Mouse (Mus musculus) gastrocnemius, adult 8-10 months (tissue): ENCODE measurements around the gene Nrxn3. TPM values are rescaled to one million over a fixed set of nuclear protein-coding genes. Genes with fewer than 3 reads are reported as not detected.

ENCODE experiments used
- DNase-seq, 2 experiments: peaks; one replicate each; pipeline ENCODE4 v3.0.0; 2022; ENCODE audit warnings: low spot score in 2 of 2
- total RNA-seq, 4 experiments: library from RNA; stranded (reverse); gene quantifications; 2 replicates each; pipeline ENCODE4 v1.2.4; 2022

Nrxn3 gene
- total RNA-seq, 4 experiments from 2014 or later, result 0.05 to 0.25 (median 0.13) TPM

DNA sequence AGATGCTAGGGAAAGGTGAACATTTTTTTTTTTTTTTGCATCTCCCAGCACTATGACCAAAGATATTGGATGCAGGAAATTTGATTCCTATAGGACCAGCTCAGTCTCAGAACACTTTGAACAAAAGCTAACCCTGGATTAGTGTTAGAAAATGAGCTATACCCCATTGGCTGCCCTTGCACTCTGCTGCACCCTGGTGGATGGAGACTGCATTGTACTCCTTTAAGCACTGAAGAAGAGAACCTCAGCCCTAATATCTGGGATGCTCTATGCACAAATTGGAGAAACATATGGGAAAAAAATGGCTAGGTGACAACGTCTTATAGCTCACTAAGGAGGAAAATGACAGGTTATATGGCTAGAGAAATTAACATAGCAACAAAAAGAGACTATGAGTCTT lies 589.9 kb downstream of the Nrxn3 start:
- no peak for DNase-seq

DNA sequence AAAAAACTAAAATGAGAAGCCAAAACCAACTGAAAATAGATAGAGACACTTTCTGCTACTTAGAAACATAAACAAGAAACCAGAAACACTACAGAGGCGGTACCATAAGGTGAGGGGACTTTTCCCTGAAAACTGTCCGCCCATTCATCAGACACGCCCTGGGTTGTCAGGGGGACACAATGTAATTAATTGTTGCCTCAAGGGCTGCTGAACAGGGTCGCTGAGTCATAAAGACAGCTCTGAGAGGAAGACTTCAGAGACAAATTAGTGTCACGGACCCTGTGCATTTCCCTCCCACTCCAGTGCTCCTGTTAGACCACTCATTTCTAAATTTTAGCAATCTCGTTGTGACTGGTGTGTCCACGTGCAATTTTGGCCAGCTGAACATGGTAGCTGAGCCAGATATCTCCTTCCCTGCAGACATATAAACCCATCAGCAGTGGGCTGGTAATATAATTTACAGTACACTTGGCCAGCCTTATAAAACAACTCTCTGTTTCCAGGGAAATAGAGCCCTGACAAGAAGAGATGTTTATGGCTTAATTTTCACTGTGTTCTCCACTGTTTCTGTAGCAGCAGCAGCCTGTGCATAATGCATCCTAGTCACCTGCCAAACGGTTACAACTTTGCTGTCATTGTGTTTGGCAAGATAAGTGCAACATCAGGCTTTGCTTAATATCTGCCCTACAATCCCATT lies 603.3 kb downstream of the Nrxn3 start:
- no peak for DNase-seq

DNA sequence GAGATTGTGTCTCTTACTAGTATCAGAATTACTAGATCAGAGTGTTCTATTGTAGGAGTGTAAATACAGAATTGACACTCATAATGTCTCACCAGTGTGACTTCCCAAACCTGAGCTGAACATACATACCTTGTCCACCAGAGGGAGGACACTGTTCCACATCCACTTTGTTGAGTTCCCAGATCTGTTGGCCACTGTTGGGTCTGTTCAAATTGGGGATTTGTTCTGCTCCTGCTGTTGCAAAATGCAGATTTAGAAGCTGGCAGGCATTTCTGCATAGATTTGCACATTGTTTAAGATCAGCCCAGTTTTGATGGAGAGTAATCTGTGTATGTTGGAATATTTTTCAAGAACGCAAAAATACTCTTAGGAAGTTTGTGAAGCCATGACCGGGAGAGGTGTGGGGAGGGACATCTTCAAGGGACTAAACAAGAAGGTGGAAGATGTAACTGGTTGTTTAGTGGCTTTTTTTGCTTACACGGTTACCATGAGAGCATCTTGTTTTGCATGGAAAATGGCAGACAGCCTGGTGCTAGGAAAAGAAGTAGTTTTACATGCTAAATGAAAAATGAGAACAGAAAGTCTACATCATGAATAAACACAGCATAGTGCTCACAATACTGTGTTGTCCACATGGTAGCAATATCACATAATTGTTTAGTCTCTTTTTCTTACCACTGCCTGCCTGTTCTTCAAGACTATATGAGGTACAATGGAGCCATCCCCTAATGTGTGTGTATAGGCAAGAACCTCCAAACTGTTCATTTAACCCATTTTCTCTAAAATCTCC lies 609.0 kb downstream of the Nrxn3 start:
- no peak for DNase-seq

DNA sequence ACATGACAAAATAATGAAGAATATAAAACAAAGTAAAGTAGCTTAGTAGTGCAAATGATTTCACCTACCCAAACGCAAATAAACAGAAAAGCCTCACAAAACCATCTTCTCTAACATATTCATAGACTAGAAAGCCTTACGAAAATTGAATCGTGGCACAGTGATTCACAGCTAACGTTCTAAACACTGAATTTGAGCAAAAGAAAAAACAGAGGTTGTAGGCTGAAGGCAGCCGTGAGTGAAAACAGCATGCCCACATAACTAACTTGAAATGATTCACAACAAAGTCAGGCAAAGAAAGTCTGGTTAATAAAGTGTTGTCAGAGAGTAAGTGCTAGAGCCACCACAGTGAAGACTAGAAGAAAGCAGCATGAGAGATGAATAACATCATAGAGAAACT lies 610.8 kb downstream of the Nrxn3 start:
- DNase-seq, result no peak

DNA sequence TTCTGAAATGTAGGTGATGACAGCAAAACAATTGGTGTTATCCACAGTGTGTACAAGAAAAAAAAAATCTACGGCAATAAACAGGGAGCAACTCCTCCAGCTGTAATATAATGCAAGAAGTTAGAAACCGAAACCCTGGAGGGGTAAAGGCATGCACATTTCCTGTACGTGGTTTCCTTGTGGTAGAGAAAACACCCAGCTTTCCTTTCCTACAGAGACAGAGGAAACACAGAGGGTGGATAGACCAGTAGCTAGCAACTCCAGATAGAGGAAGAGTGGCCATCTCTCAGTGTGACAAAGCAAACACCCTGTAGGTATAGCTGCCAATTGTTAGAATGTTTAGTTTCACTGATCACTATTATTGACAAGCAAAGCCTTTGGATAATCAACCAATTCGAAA lies 642.2 kb downstream of the Nrxn3 start:
- no peak for DNase-seq

DNA sequence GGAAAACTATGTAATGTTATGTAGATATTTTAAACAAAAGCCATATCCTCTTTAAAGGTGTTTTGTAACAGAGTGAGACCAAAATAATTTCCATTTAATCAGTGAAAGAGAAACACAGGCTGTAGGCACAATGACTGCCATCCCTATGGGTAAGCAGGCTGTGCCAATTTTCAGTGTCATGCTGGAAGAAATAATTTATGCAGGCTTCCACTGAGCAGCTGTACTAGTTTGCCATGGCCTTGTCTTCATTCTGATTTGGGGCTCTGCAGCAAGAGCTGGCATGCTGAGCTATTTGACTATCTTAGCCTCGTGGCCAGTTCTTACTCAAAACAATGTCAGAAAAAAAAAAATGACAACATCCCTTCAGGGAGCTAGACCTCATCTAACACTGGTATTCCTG lies 647.3 kb downstream of the Nrxn3 start:
- DNase-seq, result no peak

DNA sequence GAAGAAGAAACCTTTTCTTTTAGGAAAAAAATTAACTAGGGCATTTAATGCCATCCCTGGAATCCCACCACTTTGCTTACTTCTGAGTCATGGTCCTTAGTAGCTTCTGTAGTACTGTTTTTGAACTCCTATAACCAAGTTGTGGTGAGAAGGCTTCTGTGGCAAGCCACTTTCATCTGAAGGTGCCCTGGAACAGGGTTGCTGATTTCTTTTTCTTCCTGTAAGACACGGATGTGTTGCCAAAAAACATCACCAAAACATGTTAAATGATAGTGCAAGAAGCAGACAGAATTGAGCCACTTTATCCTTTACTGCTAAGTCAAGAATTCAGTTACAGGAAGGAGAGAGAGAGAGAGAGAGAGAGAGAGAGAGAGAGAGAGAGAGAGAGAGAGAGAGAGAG lies 653.9 kb downstream of the Nrxn3 start:
- no peak for DNase-seq

DNA sequence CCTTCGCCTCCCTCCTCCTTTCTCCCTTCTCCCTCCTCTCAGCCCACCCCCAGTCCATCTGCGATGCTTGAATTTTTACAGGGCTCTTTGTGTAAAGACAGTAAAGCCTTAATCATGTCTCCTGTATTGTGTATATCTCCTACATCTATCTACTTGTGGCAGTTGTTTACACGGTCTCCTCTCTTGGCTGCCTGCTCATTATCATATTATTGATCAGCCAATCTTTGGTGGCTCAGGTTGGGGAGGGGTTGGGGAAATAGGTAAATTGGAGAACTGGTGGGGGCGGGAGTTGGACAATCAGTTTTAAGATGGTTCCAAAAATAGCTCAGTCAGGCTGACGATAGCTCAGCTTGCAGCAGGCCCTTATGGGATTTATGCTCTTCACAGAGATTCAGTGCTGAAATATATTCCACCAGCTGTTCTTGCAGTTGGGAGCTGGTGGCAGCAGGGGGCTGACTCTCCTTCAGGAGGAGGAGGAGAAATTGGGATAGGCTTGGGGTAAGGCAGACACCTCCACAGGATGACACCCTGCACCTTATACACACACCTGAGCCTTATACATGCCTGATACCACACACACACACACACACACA lies 654.5 kb downstream of the Nrxn3 start:
- no peak for DNase-seq

DNA sequence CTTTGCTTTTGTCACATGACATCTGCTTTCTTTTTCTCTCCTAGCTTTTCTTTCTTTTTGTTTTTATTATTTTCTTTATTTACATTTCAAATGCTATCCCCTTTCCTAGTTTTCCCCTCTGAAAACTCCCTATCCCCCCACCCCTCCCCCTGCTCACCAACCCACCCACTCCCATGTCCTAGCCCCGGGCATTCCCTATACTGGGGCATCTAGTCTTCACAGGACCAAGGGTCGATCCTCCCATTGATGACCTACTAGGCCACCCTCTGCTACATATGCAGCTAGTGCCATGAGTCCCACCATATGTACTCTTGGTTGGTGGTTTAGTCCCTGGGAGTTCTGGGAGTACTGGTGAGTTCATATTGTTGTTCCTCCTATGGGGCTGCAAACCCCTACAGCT lies 655.0 kb downstream of the Nrxn3 start:
- DNase-seq, result no peak

DNA sequence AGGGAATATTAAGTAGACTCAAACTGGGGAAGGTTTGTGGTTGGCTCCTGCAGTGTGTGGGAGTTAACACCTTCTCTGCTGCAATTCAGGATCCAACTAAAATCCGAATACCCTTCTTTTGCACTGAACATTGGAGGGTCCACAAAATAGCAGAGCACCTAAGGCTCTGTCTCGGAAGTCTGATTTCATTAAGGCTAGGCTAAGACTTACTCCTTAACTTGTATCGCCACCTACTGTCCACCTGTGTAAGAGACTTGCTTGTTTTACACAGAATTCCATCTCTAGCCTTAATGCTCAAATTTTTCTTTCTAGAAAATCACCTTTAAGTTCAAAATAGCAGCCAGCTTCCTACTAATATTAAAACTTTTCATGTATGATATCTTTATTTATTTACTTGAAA lies 660.6 kb downstream of the Nrxn3 start:
- DNase-seq, result no peak

DNA sequence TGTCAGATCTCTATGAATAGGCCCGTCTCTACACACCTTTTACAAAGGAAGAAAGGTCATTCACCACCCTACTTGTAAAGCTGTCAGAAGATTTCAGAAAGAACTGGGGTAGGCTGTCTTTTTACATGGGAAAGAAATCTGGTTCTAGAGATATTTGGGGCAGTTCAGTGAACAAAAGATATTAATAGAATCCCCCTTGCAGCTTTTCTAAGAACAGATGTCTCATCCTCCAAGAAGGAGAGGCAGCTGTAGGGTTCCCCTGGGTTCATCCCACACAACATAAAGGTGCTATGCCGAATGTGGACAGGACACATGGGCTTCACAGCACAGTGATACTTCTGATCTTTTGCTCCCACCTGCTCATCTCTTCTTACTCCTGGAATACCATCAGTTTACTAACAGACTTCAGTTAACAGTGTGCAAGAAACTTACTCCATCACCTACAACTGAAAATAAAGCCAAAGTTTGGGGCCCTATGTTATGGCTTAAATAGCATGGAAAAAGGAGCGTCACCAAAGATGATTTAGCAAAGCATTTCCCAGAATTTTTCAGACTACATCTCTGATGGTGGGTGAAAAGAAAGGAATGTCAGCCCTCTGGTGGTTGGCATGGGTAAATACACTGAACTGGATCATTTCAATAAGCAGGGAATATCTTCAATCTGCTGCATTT lies 672.6 kb downstream of the Nrxn3 start:
- DNase-seq, result no peak

DNA sequence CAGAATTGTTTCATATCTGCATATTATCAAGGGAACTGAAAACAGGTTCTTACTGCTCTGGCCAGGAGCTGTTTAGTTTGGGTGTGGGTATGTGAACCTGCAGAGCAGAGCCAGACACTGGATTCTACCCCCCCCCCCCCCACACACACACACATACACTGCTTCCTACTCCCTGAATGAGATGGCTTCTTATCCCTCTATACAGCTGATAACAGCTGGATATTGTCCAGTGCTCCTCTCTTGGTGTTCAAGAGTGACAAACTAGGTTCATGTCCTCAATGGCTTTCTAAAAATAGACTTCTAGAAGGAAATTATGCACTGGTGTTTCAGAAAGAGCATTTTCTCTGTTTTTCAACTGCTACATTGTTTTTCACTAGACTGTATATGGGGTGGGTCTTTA lies 713.8 kb downstream of the Nrxn3 start:
- no peak for DNase-seq

DNA sequence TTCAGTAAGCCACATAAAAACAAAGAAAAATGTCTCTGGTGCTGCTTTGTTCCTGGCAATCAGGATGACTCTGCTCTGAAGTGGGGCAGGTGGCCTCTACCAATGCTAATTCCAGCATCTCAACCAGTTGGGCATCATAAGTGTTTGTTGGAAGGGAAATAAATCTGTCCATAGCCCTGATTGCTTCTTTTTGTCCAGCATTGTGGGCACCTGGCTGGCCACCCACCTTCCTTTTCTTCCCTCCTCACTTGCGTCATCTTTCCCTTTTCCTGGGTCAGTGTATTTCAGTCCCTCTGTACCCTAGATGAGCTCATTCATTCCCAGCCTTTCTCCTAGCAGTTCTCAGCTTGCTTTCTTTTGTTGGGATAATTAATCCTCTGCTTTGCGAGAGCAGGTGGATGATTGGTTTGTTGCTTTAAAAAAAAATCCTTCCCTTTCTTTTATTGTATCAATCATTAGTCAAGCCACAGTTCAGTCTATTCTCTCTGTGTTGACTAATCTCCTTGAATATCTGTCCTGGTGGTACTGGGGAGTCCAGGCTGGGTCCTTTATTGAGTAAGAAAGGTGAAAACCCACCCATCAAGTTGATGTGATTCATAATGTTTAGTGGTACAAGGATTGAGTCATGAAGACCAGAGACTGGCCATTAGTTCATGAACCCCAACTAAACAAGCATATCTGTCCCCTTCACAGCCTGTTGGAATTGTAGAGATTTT lies 719.8 kb downstream of the Nrxn3 start:
- no peak for DNase-seq

DNA sequence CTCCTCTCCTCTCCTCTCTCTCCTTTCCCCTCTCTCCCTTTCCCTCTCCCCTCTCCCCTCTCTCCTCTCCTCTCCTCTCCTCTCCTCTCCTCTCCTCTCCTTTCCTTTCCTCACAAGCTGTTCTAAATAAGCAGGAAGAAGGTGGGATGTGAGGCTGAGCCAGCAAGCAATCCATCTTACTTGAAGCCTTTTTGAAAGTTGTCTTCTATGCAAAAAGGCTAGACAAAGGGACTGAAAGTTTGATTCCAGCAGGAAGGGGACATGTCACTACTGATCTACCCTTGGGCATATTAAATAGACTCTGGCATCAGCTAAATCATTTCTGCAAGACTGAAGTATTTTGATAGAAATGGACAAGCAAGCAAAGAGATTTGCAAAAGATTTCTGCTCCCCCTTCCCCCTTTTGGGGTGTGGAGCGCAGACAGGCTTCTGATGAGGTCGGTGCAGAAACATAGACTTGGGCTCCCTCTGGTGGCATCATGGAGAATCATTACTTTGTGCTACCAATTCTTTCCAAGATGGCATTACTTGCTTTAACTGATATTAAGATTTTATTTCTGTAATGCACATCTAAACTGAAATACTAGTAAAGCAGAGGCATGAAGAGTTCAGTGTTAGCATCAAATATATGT lies 728.1 kb downstream of the Nrxn3 start:
- no peak for DNase-seq

DNA sequence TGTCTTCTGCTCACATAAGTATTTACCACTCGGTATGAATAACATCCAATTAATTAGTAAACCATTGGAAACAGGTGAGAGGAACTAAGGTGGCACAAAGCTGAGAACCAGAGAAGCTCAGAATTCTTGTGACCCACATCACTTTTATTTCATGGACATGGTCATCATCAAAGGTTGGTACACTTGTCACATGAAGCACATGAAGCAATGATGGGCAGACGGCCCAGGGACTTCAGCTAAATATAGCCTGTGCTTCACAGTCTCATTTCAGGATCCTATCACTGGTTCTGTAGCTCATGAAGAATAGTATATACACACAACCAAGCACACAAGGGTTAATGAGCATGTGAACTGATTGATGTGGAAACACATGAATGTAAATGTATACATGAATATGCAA lies 747.5 kb downstream of the Nrxn3 start:
- DNase-seq, result no peak

DNA sequence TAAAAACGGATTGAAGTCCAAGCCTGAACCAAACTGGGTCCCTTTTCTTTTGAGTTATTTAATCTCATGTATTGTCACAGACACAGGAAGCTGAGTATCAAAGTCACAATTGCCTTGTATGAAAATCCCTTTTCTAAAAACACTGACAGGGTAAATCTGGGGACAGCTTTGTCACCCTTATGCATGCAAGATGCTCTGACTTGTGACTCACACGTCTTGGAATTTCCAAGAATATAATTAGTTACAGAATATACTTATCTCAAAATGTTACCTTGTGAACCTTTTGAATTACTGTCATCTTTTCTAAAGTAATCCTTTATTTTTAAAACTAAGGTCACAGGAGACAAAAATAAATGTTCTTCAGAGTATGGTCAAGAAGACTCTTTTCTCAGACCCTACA lies 748.6 kb downstream of the Nrxn3 start:
- DNase-seq, result no peak

DNA sequence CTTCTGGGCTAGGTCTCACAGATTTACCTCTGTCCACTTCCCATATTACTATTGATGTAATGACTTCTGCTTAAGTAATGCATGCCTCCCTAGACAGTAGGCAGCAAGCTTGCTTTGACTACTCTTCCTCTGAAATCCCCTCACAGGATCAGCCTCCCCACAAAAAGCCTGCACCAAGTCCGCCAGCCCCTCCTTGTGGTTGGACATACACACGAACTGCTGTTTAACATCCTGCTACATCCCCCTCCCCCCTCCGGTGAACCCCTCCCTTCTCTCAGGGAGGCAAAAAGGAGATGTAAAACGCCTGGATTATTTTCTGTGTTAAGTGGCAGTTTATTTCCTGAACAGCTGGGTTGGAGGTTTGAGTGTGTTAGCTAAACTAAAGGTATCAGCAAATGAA lies 749.2 kb downstream of the Nrxn3 start:
- DNase-seq, result no peak

DNA sequence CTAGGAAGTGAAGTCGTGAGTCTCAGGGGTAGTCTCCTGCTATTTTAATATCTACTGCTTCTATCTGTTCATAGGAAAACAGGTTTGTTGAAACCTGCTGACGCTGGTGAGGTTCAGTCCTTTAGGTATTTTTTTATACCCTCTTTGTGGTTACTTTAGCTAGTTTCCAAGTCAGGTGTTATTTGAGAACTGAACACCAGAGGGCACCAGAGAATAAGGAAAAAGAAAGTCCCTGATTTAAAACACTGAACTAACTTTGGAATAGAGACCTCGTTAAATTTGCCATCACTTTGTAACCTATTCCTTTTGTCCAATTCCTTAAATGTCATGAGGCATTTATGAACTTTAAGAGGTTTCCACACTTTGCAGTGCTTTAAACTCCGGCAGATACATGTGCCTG lies 756.4 kb downstream of the Nrxn3 start:
- DNase-seq, result no peak

DNA sequence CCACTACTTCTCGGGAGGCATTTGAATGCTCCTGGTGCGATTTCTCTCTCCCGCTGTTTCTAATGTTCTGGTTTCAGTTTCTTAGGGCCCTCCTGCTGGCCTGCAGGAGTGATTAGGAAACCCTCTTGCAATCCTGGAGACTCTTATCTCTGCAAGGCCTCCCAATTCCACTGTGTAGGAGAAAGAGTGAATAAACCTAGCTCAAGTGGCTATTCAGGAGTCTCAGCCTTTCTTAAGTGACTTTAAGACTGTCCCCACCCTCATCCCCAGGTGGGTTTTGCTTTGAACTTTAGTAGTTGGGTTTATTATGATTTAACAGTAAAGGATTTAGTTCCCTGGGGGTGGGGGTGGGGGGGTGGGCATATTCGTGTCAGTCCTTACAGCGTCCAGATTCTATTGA lies 759.5 kb downstream of the Nrxn3 start:
- no peak for DNase-seq

DNA sequence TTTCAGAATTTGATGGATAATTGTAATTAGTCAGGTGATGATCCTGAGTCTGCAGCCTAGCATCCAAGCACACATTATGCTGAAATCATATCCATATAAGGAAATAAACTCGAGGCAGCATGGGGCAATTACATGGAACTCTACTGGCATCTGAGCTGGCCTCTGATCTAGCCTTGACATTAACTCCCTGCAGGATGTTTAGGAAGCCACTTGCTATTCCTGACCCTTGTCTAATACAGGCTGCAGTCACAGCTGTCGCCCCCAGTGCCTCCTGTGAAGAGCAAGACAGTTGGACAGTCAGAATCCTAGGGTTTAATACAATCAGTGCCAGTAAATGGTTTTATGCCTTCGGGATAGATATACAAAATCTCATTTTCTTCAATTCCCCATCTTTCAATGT lies 781.4 kb downstream of the Nrxn3 start:
- DNase-seq, result no peak

DNA sequence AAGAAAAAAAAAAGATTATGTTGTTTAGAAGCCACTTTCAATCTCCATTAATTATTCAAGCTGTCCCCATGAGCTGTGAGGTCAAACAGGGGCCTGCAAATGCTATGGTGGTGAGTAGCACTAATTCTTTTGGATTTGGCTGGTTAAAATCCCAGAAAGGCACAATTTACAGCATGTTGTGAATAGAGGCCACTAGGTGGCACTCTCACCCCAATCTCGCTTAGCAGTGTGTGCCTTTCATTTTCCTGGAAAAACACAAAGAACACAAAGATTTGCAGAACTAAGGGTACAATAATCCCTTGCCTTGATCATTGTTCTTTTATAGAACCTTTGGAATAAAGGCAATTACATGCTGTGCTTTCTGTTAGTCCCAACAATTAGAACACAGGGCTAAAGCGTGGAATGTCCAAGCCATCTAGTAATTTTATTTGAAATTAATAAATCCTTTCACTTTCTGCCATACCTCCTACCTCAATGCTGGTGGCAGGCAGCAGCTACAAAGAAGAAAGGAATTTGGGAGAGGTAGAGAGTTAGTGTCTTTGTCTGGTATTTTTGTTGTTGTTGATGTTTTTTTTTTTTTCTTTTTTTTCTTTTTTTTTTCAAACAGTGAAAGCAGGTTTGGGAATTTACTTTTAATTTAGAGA lies 782.6 kb downstream of the Nrxn3 start:
- no peak for DNase-seq
